Mouse (Mus musculus) naive thymus-derived CD4-positive, alpha-beta T cell, adult 5 months (primary cell): ENCODE data around the gene Tas2r123. TPM values are rescaled to one million over a fixed set of nuclear protein-coding genes. Genes with fewer than 3 reads are reported as not detected.

ENCODE experiments used
- polyA plus RNA-seq: library from polyadenylated mRNA; unstranded; fragments of 100-300 nt; shearing (Covaris generic); gene quantifications from one replicate; pipeline ENCODE4 v1.2.1, GENCODE M21; 2017

Gene Tas2r123
- not detected for polyA plus RNA-seq

GRCm38 (mm10) chr6:132846842-132847241 lies at the start of gene Tas2r123:
TSS of gene Tas2r123 (plus strand) at chr6:132847142.

GRCm38 (mm10) chr6:132802518-132802917 lies 44.4 kb upstream of the Tas2r123 start, which contains the start of gene Tas2r117:
TSS of gene Tas2r117 (plus strand) at chr6:132802818.

DNA sequence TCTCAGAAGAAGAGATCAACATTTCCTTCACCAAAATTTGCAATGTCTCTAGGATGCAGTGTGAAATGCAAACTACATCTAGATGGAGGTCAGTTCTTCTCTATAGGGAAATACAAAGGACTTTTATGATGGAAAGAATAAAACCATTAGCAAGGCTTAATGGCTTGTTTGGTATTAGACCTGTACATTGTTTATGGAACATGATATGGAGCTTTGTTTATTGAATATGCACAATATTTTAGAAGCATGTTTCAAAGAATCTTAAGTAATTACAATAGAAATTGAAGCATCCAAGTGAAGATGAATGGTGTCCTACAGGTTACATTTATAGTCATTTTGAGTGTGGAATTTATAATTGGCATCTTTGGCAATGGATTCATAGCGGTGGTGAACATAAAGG lies 8.2 kb downstream of the Tas2r123 start, which contains the start of gene Tas2r116:
TSS of gene Tas2r116 (plus strand) at position 301 of the 400 bp plus-strand sequence.

GRCm38 (mm10) chr6:132867708-132868107 lies 20.8 kb downstream of the Tas2r123 start, which contains the start of gene Tas2r110:
TSS of gene Tas2r110 (plus strand) at chr6:132868008.

GRCm38 (mm10) chr6:132892711-132893110 lies 45.8 kb downstream of the Tas2r123 start, which contains the start of gene Tas2r113:
TSS of gene Tas2r113 (plus strand) at chr6:132893011.

Other genes with a start within 250 kb of the Tas2r123 start
- gene A630073D07Rik, start 195.6 kb upstream of the Tas2r123 start, polyA plus RNA-seq: not detected
- gene Tas2r120, start 190.2 kb upstream of the Tas2r123 start, polyA plus RNA-seq: not detected
- not detected for gene Tas2r121, start 146.1 kb upstream of the Tas2r123 start, polyA plus RNA-seq
- gene Tas2r122, start 135.2 kb upstream of the Tas2r123 start, polyA plus RNA-seq: not detected
- not detected for gene Tas2r115, start 109.1 kb upstream of the Tas2r123 start, polyA plus RNA-seq
- not detected for gene Tas2r124, start 92.4 kb upstream of the Tas2r123 start, polyA plus RNA-seq
- not detected for gene Tas2r102, start 85.0 kb upstream of the Tas2r123 start, polyA plus RNA-seq
- gene Tas2r136, start 69.0 kb upstream of the Tas2r123 start, polyA plus RNA-seq: not detected
- not detected for gene Tas2r117, start 44.3 kb upstream of the Tas2r123 start, polyA plus RNA-seq
- not detected for gene Tas2r116, start 8.3 kb downstream of the Tas2r123 start, polyA plus RNA-seq
- gene Tas2r110, start 20.9 kb downstream of the Tas2r123 start, polyA plus RNA-seq: not detected
- gene Tas2r113, start 45.9 kb downstream of the Tas2r123 start, polyA plus RNA-seq: not detected
- not detected for gene Tas2r125, start 62.5 kb downstream of the Tas2r123 start, polyA plus RNA-seq
- gene Tas2r129, start 104.0 kb downstream of the Tas2r123 start, polyA plus RNA-seq: not detected
- not detected for gene Tas2r131, start 110.8 kb downstream of the Tas2r123 start, polyA plus RNA-seq
- not detected for gene Tas2r109, start 133.8 kb downstream of the Tas2r123 start, polyA plus RNA-seq
- not detected for gene Tas2r103, start 190.0 kb downstream of the Tas2r123 start, polyA plus RNA-seq
- not detected for gene Tas2r140, start 208.7 kb downstream of the Tas2r123 start, polyA plus RNA-seq